Mouse (Mus musculus) spleen, adult 2 months (tissue): Measurements from ENCODE around the gene Zbtb20. TPM values are rescaled to one million over a fixed set of nuclear protein-coding genes. Genes with fewer than 3 reads are reported as not detected.

Experiments
- DNase-seq, 2 experiments: peaks; one replicate each; pipeline versions ENCODE4 v3.0.0 to v3.0.0-alpha.2; 2012 to 2021; ENCODE audit warnings: low spot score in 2 of 2, low read depth in 1 of 2
- H3K27ac ChIP-seq: fragments of 200-500 bp; 2 replicates; pipeline ENCODE4 v1.5.1; 2012; ENCODE audit warnings: low read length, inconsistent platforms; ENCODE audit not compliant: insufficient read depth
- H3K27me3 ChIP-seq: fragments of 200-500 bp; 2 replicates; pipeline ENCODE4 v1.6.1; 2012; ENCODE audit warnings: mild to moderate bottlenecking, moderate library complexity, low read length, inconsistent platforms; ENCODE audit not compliant: control insufficient read depth, insufficient read depth
- H3K36me3 ChIP-seq: fragments of 200-500 bp; 2 replicates; pipeline ENCODE4 v1.6.1; 2012; ENCODE audit warnings: mild to moderate bottlenecking, low read length, inconsistent platforms; ENCODE audit not compliant: control insufficient read depth, insufficient read depth
- H3K4me1 ChIP-seq: fragments of 200-500 bp; 2 replicates; pipeline ENCODE4 v1.6.1; 2011; ENCODE audit warnings: inconsistent platforms; ENCODE audit not compliant: control insufficient read depth, insufficient read depth, insufficient read length
- H3K4me3 ChIP-seq: fragments of 200-500 bp; 2 replicates; pipeline ENCODE4 v1.5.1; 2011; ENCODE audit warnings: mild to moderate bottlenecking, inconsistent platforms; ENCODE audit not compliant: insufficient read depth, insufficient read length; ENCODE audit errors: extremely low read depth
- CTCF ChIP-seq: fragments of 200-500 bp; IDR thresholded peaks from 2 replicates; pipeline ENCODE4 v1.5.1; 2011; ENCODE audit warnings: mild to moderate bottlenecking, inconsistent platforms; ENCODE audit not compliant: insufficient read depth, insufficient read length, insufficient replicate concordance; ENCODE audit errors: extremely low read depth
- POLR2A ChIP-seq: fragments of 200-500 bp; IDR thresholded peaks from 2 replicates; pipeline ENCODE4 v1.6.1; 2011; ENCODE audit warnings: low read depth, low read length, inconsistent platforms
- whole genome bisulfite sequencing: fragments of 180-500 bp; shearing (Covaris S2); methylation state at CpG from one replicate; pipeline ENCODE4 v1.1.7; 2018; 5-methylcytosine and 5-hydroxymethylcytosine counted together
- polyA plus RNA-seq: library from polyadenylated mRNA; depleted of rRNA; stranded (reverse); fragments of >200 nt; gene quantifications from 2 replicates; pipeline ENCODE4 v1.2.3, GENCODE M21; 2012

Gene Zbtb20
- polyA plus RNA-seq, 1 experiment = 8.6 TPM

- no peak overlapping the region for H3K4me3 ChIP-seq
- H3K36me3 ChIP-seq = no peaks in the 10 kb centered on the region
- H3K27me3 ChIP-seq = no peaks in the 10 kb centered on the region
- TF ChIP-seq POLR2A (no peak), CTCF (no peak)
- WGBS = 91% methylated on average over 4 of the region's 4 CpGs
- H3K4me1 ChIP-seq = no peaks in the 10 kb centered on the region
- no peak overlapping the region for H3K27ac ChIP-seq
- no peak for DNase-seq
Observed at GRCm38 (mm10) chr16:43253746-43254145, 378.1 kb downstream of the Zbtb20 start.

GRCm38 (mm10) chr16:43256191-43256899, 380.7 kb downstream of the Zbtb20 start:
- Histone ChIP-seq H3K36me3 (no peaks in the 10 kb centered on the region; the same call in 1 of the 2 replicates), H3K4me3 (no peak overlapping the region), H3K27me3 (no peaks in the 10 kb centered on the region), H3K4me1 (no peaks in the 10 kb centered on the region), H3K27ac (no peak overlapping the region)
- no peak for DNase-seq
- 96% methylated on average over 3 of the region's 3 CpGs for WGBS
- TF ChIP-seq CTCF = no peak
- TF ChIP-seq POLR2A = no peak

- Histone ChIP-seq H3K27ac (no peak overlapping the region), H3K4me1 (no peaks in the 10 kb centered on the region), H3K4me3 (no peak overlapping the region), H3K36me3 (no peaks in the 10 kb centered on the region; the same call in 1 of the 2 replicates), H3K27me3 (no peaks in the 10 kb centered on the region)
- 86% methylated on average over 1 of the region's 1 CpGs for WGBS
- no peak for DNase-seq
- no peak for TF ChIP-seq CTCF
- TF ChIP-seq POLR2A = no peak
Observed at GRCm38 (mm10) chr16:43256900-43257281, 381.2 kb downstream of the Zbtb20 start.

- WGBS = 76% methylated on average over 1 of the region's 1 CpGs
- TF ChIP-seq CTCF (no peak), POLR2A (no peak)
Observed at GRCm38 (mm10) chr16:43259466-43259865, 383.8 kb downstream of the Zbtb20 start.

GRCm38 (mm10) chr16:43260862-43261261, 385.2 kb downstream of the Zbtb20 start:
- no peak for TF ChIP-seq CTCF
- TF ChIP-seq POLR2A = no peak
- DNase-seq = no peak
- 91% methylated on average over 2 of the region's 2 CpGs for WGBS
- Histone ChIP-seq H3K4me1 (no peaks in the 10 kb centered on the region), H3K36me3 (no peaks in the 10 kb centered on the region; the same call in 1 of the 2 replicates), H3K4me3 (no peak overlapping the region), H3K27me3 (no peaks in the 10 kb centered on the region), H3K27ac (no peak overlapping the region)

More at GRCm38 (mm10) chr16:43259466-43259865, 383.8 kb downstream of the Zbtb20 start:
- no peak for DNase-seq
- Histone ChIP-seq H3K27ac (no peak overlapping the region), H3K27me3 (no peaks in the 10 kb centered on the region), H3K4me1 (no peaks in the 10 kb centered on the region), H3K36me3 (no peaks in the 10 kb centered on the region; the same call in 1 of the 2 replicates), H3K4me3 (no peak overlapping the region)

- 67% methylated on average over 2 of the region's 2 CpGs for WGBS
- Histone ChIP-seq H3K4me1 (no peaks in the 10 kb centered on the region), H3K27me3 (no peaks in the 10 kb centered on the region), H3K27ac (no peak overlapping the region), H3K36me3 (no peaks in the 10 kb centered on the region), H3K4me3 (no peak overlapping the region)
- TF ChIP-seq POLR2A = no peak
- TF ChIP-seq CTCF = no peak
- DNase-seq = no peak
Observed at GRCm38 (mm10) chr16:43274057-43274595, 398.4 kb downstream of the Zbtb20 start.

GRCm38 (mm10) chr16:43276764-43277163, 401.1 kb downstream of the Zbtb20 start:
- no peaks in the 10 kb centered on the region for H3K36me3 ChIP-seq
- H3K4me1 ChIP-seq = no peaks in the 10 kb centered on the region
- no peak for DNase-seq
- WGBS = 96% methylated on average over 4 of the region's 4 CpGs
- no peak overlapping the region for H3K4me3 ChIP-seq
- H3K27me3 ChIP-seq = no peaks in the 10 kb centered on the region
- TF ChIP-seq POLR2A (no peak), CTCF (no peak)
- no peak overlapping the region for H3K27ac ChIP-seq
